In genomic region chr1:98099441-98099840, GRCm38 (mm10) we compare ENCODE assay signal across 26 mouse cellular contexts. TPM values are rescaled to one million over a fixed set of nuclear protein-coding genes. Genes with fewer than 3 reads are reported as not detected.
DNase-seq lines count a peak whose midpoint lies in the region; ATAC-seq and TF ChIP-seq lines count a peak whose summit lies in the region.
"Had no signal": no experiment of that assay in that cellular context is flagged by ENCODE, and none has a peak within 500 bp of the region (broad histone marks: within the 10 kb centered on the region; RNA-seq: fewer than 3 reads in every experiment).

No protein-coding gene starts in this region.

- 37% methylated on average over 4 of the region's 4 CpGs for WGBS in forebrain, postnatal 0 days
- 35% methylated on average over 4 of the region's 4 CpGs for WGBS in forebrain, embryonic 16.5 days
- 33% methylated on average over 4 of the region's 4 CpGs for WGBS in midbrain, embryonic 13.5 days
- 67% methylated on average over 4 of the region's 4 CpGs for WGBS in midbrain, embryonic 10.5 days
- WGBS in midbrain, embryonic 15.5 days, result 33% methylated on average over 4 of the region's 4 CpGs

- H3K27me3 ChIP-seq in forebrain, postnatal 0 days (ENCODE audit: insufficient read depth, low read length), result no peaks in the 10 kb centered on the region
- H3K27me3 ChIP-seq in forebrain, embryonic 16.5 days (replicated peaks; ENCODE audit: control insufficient read depth, insufficient read depth, low read length), result no peaks in the 10 kb centered on the region
- no peaks in the 10 kb centered on the region for H3K27me3 ChIP-seq in midbrain, embryonic 13.5 days
- peaks cover 9% of the 10 kb centered on the region for H3K27me3 ChIP-seq in midbrain, embryonic 10.5 days (ENCODE audit: low read depth, poor library complexity, severe bottlenecking)
- H3K27me3 ChIP-seq in midbrain, embryonic 15.5 days (replicated peaks), result no peaks in the 10 kb centered on the region
- H3K27me3 ChIP-seq: embryonic facial prominence, embryonic 13.5 days had no signal

- no peak overlapping the region for H3K9ac ChIP-seq in forebrain, postnatal 0 days
- H3K9ac ChIP-seq in forebrain, embryonic 16.5 days (replicated peaks; ENCODE audit: low read depth, low read length), result no peak overlapping the region
- H3K9ac ChIP-seq in midbrain, embryonic 13.5 days (replicated peaks), result no peak overlapping the region
- no peak overlapping the region for H3K9ac ChIP-seq in midbrain, embryonic 15.5 days
- H3K9ac ChIP-seq: embryonic facial prominence, embryonic 13.5 days; hindbrain, embryonic 14.5 days had no signal

- no peak for TF ChIP-seq CTCF in forebrain, postnatal 0 days (IDR thresholded peaks at IDR 0.05; ENCODE audit: low read depth)

- peak; percentile 15; the same call in 1 of the 2 replicates for ATAC-seq in forebrain, postnatal 0 days
- no peak for ATAC-seq in forebrain, embryonic 16.5 days
- ATAC-seq in midbrain, embryonic 13.5 days, result no peak
- no peak for ATAC-seq in midbrain, embryonic 15.5 days (replicated peaks)
- no peak for ATAC-seq in monocyte, adult 5-6 weeks (replicated peaks; ENCODE audit: insufficient number of reproducible peaks, low FRiP score, low TSS enrichment, poor library complexity, severe bottlenecking)
- ATAC-seq: CD4-positive, CD25-positive, alpha-beta regulatory T cell, adult 4 months; hindbrain, postnatal 0 days; inflammation-experienced regulatory T-cells, adult 6 months; intestine, embryonic 16.5 days had no signal

- H3K4me3 ChIP-seq in forebrain, postnatal 0 days (ENCODE audit: low read depth, low read length), result no peak overlapping the region
- no peak overlapping the region for H3K4me3 ChIP-seq in forebrain, embryonic 16.5 days (replicated peaks; ENCODE audit: low read length)
- no peak overlapping the region for H3K4me3 ChIP-seq in midbrain, embryonic 13.5 days (replicated peaks)
- no peak overlapping the region for H3K4me3 ChIP-seq in midbrain, embryonic 10.5 days
- H3K4me3 ChIP-seq in midbrain, embryonic 15.5 days, result no peak overlapping the region
- H3K4me3 ChIP-seq: embryonic facial prominence, embryonic 10.5 days; embryonic facial prominence, embryonic 13.5 days; erythroblast, embryonic 14.5 days; heart, adult 2 months had no signal

- H3K4me2 ChIP-seq in forebrain, postnatal 0 days (ENCODE audit: low read depth), result no peak overlapping the region
- H3K4me2 ChIP-seq in forebrain, embryonic 16.5 days (ENCODE audit: low read length), result no peak overlapping the region
- no peak overlapping the region for H3K4me2 ChIP-seq in midbrain, embryonic 13.5 days (replicated peaks)
- no peak overlapping the region for H3K4me2 ChIP-seq in midbrain, embryonic 15.5 days
- H3K4me2 ChIP-seq: embryonic facial prominence, embryonic 13.5 days; heart, embryonic 11.5 days; hindbrain, embryonic 14.5 days had no signal

- H3K27ac ChIP-seq in forebrain, postnatal 0 days (ENCODE audit: low read depth, low read length), result peak overlapping the region; percentile 62; the same call in 1 of the 2 replicates
- H3K27ac ChIP-seq in forebrain, embryonic 16.5 days (ENCODE audit: low read length), result no peak overlapping the region
- peak overlapping the region; percentile 51; the same call in 1 of the 2 replicates for H3K27ac ChIP-seq in midbrain, embryonic 13.5 days
- H3K27ac ChIP-seq in midbrain, embryonic 10.5 days (replicated peaks), result no peak overlapping the region
- peak overlapping the region; percentile 42; the same call in 1 of the 2 replicates for H3K27ac ChIP-seq in midbrain, embryonic 15.5 days
- H3K27ac ChIP-seq: embryonic facial prominence, embryonic 10.5 days; embryonic facial prominence, embryonic 13.5 days; heart, adult 2 months; hindbrain, embryonic 14.5 days; hindbrain, postnatal 0 days had no signal

- no peaks in the 10 kb centered on the region for H3K36me3 ChIP-seq in forebrain, postnatal 0 days (ENCODE audit: insufficient read depth)
- no peaks in the 10 kb centered on the region for H3K36me3 ChIP-seq in forebrain, embryonic 16.5 days (ENCODE audit: control insufficient read depth, insufficient read depth)
- no peaks in the 10 kb centered on the region for H3K36me3 ChIP-seq in midbrain, embryonic 13.5 days
- H3K36me3 ChIP-seq in midbrain, embryonic 10.5 days, result no peaks in the 10 kb centered on the region
- no peaks in the 10 kb centered on the region for H3K36me3 ChIP-seq in midbrain, embryonic 15.5 days (replicated peaks)
- H3K36me3 ChIP-seq: embryonic facial prominence, embryonic 10.5 days; embryonic facial prominence, embryonic 13.5 days had no signal

- no peak for DNase-seq in forebrain, postnatal 0 days
- no peak for DNase-seq in midbrain, embryonic 10.5 days (ENCODE audit: low spot score)
- DNase-seq: adrenal gland, adult 2 months; adrenal gland, postnatal 14 days; cerebellum, adult 11-12 months; cerebellum, adult 8-10 months; cerebellum, postnatal 10 days; cerebellum, postnatal 36 days; embryo, embryonic 11 days; gastrocnemius, postnatal 10 days; gastrocnemius, postnatal 36 days; heart, adult 2 months had no signal

- H3K9me3 ChIP-seq in forebrain, postnatal 0 days (ENCODE audit: low read length), result 0 out of 2 replicates have a peak, but pooled peaks cover 4% of the 10 kb centered on the region
- peaks cover 3% of the 10 kb centered on the region; the same call in 1 of the 2 replicates for H3K9me3 ChIP-seq in forebrain, embryonic 16.5 days (ENCODE audit: control insufficient read depth, low read length)
- no peaks in the 10 kb centered on the region for H3K9me3 ChIP-seq in midbrain, embryonic 13.5 days
- H3K9me3 ChIP-seq in midbrain, embryonic 10.5 days (replicated peaks), result no peaks in the 10 kb centered on the region
- no peaks in the 10 kb centered on the region for H3K9me3 ChIP-seq in midbrain, embryonic 15.5 days
- H3K9me3 ChIP-seq: embryonic facial prominence, embryonic 10.5 days had no signal

- H3K4me1 ChIP-seq in forebrain, postnatal 0 days (ENCODE audit: insufficient read depth), result 0 out of 2 replicates have a peak, but pooled peaks cover 7% of the 10 kb centered on the region
- H3K4me1 ChIP-seq in forebrain, embryonic 16.5 days (replicated peaks; ENCODE audit: control insufficient read depth, insufficient read depth, low read length), result peaks cover 8% of the 10 kb centered on the region
- peaks cover 31% of the 10 kb centered on the region for H3K4me1 ChIP-seq in midbrain, embryonic 13.5 days (replicated peaks)
- H3K4me1 ChIP-seq in midbrain, embryonic 10.5 days, result peaks cover 18% of the 10 kb centered on the region
- H3K4me1 ChIP-seq in midbrain, embryonic 15.5 days, result peaks cover 11% of the 10 kb centered on the region; the same call in 1 of the 2 replicates

RNA-seq across cellular contexts. Expression of gene Pam, which starts 4.0 kb away (rescaled TPM):
- 89.1 and 93.3 TPM in 2 replicates for total RNA-seq in forebrain, postnatal 0 days (2014; rRNA removed)
- polyA plus RNA-seq in forebrain, postnatal 0 days (2015; fragmentation: Nextera tagmentation; extraction: Ambion mirVana), result 37.8 and 43.7 TPM in 2 replicates
- 45.1 and 53.9 TPM in 2 replicates for polyA plus RNA-seq in forebrain, embryonic 16.5 days (2015; fragmentation: Nextera tagmentation; extraction: Ambion mirVana)
- polyA plus RNA-seq in midbrain, embryonic 13.5 days (2015; fragmentation: Nextera tagmentation; extraction: Ambion mirVana), result 37.6 and 43.0 TPM in 2 replicates
- polyA plus RNA-seq in midbrain, embryonic 10.5 days (2016; fragmentation: Nextera tagmentation; extraction: Ambion mirVana), result 18.9 and 23.9 TPM in 2 replicates
- polyA plus RNA-seq in midbrain, embryonic 15.5 days (2015; fragmentation: Nextera tagmentation; extraction: Ambion mirVana), result 35.8 and 40.7 TPM in 2 replicates
- total RNA-seq in monocyte, adult 5-6 weeks (2017), result 17.6 to 47.1 TPM (median 22.0 TPM) in 3 replicates
- total RNA-seq: MEL had no signal

Comparison
In these comparisons a context has a peak if more than half of its experiments do, and no peak if none do; other contexts are left out.
1. H3K27ac ChIP-seq: peak in forebrain, postnatal 0 days (single experiment), midbrain, embryonic 13.5 days (single experiment) and midbrain, embryonic 15.5 days (single experiment); none in forebrain, embryonic 16.5 days (single experiment) and midbrain, embryonic 10.5 days (single experiment).